Mouse (Mus musculus): ENCODE data around the gene Boll.
A peak's percentile ranks its signal among the peaks of the same experiment; 100 is the strongest.
"Not testable (repeated sequence)": the region's sequence is repeated elsewhere in the genome, so short reads cannot be mapped to it uniquely, and the experiment has no call there.

The Boll gene

GRCm38 (mm10) chr1:55363044-55363565, at the start of gene Boll:
TSS of gene Boll (minus strand) at chr1:55363469.
- DNase-seq (ENCODE audit: low spot score in 2 of 2): peak; percentile 27 to 32

DNA sequence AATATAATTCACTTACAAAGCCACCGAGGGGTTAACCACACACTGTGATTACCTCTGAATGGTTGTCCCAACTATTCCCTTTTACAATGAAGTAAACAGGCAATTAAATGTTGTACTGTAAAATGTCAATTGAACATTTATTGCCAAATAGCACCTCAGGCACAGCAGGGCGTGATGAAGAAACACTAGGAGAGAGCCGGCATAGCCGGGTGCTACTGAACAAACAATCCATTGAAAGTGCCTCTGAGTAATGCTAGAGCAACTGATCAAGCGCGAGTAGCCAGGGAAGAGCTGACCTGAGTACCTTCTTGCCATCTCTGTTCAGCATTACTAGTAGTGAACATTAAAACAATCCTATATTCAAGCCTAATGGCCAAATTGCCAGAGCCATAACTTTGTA, 49.3 kb upstream of the Boll start:
- DNase-seq (ENCODE audit: low spot score in 2 of 2): no peak

DNA sequence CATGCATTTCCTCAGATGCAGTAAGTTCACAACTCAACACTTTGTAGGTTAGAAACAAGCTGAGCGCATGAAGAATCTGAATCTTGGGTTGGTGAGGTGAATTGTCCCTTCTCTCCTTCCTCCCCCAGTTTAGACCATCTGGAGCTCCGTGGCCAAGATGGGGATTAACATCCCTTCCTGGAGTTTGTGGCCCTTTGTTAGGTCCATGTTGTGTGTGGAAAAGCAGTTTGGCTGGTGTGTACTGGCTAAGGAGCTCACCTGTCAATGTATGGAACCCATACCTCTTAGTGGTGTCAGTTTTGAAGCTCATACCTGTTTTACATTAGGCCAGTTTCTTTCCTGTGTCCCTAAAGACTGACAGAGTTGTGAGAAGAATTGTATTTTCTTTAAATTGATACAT, 47.8 kb upstream of the Boll start:
- DNase-seq (ENCODE audit: low spot score in 2 of 2): no peak

- DNase-seq (ENCODE audit: low spot score in 2 of 2): no peak
These were observed 47.4 kb upstream of the Boll start for GRCm38 (mm10) chr1:55410670-55411069.

GRCm38 (mm10) chr1:55406531-55407375, 43.5 kb upstream of the Boll start:
- peak; percentile 30 to 39 for DNase-seq (ENCODE audit: low spot score in 2 of 2)

DNA sequence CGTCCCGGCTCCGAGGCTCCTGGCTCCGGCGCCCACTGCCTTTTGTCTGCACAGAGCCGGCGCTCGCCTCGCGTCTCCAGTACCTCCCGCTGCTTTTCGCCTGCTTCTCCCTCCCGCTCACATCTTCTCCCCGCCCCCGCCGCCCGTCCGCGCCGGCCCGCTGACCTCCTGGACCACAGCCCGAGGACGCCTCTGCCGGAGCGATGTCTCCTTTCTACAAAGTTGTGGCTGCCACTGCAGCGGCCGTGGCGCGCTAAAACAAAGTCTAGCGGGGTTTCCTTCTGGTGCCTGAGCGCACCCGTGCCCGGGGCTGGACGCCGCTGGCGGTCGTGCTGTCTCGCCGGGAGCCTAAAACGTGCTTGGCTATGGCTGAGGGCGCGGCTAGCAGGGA, 42.7 kb upstream of the Boll start:
- DNase-seq (ENCODE audit: low spot score in 2 of 2): peak; percentile 69 to 77

DNA sequence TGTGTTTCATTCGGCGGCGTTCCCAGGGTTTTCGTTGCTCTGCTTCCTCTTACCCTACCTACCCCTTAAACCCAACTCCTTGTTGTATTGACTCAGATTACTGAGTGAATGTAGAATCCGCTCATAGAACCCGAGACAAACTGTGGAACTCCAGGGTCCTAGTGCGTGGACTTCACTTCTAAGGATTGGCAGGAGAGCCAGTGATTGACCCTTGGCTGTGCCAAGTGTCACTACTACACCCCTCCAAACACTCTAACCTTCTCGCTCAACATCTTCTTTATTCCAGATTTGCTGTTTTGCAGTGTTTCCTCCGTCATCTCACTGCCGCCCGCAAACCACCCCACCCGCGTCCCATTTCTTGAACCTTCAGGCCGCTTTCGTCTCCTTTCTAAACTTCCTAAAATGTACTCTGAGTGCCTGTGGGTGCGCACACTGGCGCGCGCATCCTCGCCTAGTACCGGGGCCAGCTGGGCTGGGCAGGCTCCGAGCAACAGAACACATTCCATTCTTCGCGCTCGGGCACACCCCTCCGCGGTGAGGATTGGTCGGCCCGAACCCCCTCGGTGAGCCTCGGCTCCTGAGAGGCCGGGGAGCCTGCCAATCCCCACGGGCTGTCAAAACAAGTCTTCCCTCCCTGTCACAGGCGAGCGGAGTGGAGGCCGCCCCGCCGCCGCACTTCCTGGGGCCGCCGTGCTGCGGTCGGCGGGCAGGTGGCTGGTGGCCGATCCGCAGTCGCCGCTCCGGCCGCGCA, 42.2 kb upstream of the Boll start, which contains the start of gene Plcl1:
TSS of gene Plcl1 (plus strand) at position 650 of the 751 bp plus-strand sequence.
- DNase-seq (ENCODE audit: low spot score in 2 of 2): peak; percentile 97 to 98

GRCm38 (mm10) chr1:55404439-55404838, 41.2 kb upstream of the Boll start:
- peak; percentile 81 to 85 for DNase-seq (ENCODE audit: low spot score in 2 of 2)

DNA sequence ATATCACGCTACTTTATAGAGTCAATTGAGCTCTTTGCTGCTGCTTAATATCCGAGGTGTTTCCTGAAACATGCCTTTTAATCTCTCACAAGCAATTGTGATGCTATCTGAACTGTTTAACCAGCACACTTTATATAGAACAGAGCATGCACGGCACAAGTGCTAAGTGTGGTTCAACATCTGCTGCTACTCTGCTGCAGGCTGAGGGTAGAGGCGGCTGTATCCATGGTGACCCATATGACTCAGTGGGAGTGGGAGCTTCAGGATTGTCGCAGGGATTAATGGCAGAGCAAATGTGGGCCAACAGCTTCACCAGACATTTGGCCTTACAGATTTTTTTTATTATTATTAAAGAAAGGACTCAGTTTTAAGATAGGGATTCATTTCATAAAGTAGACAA, 36.6 kb upstream of the Boll start:
- peak; percentile 48 to 65 for DNase-seq (ENCODE audit: low spot score in 2 of 2)

GRCm38 (mm10) chr1:55383114-55383773, 20.0 kb upstream of the Boll start:
- peak; percentile 84 to 89 for DNase-seq (ENCODE audit: low spot score in 2 of 2)

GRCm38 (mm10) chr1:55380527-55380926, 17.3 kb upstream of the Boll start:
- no peak for DNase-seq (ENCODE audit: low spot score in 2 of 2)

GRCm38 (mm10) chr1:55372626-55373025, 9.4 kb upstream of the Boll start:
- no peak for DNase-seq (ENCODE audit: low spot score in 2 of 2)

- no peak for DNase-seq (ENCODE audit: low spot score in 2 of 2)
These were observed 317 bp upstream of the Boll start for GRCm38 (mm10) chr1:55363586-55363985.

- no peak for DNase-seq (ENCODE audit: low spot score in 2 of 2)
These were observed 635 bp downstream of the Boll start for GRCm38 (mm10) chr1:55362634-55363033.

- not testable (repeated sequence) for DNase-seq (ENCODE audit: low spot score in 2 of 2)
These were observed 11.4 kb downstream of the Boll start for GRCm38 (mm10) chr1:55351914-55352313.

GRCm38 (mm10) chr1:55325496-55325895, 37.8 kb downstream of the Boll start:
- not testable (repeated sequence) for DNase-seq (ENCODE audit: low spot score in 2 of 2)

DNA sequence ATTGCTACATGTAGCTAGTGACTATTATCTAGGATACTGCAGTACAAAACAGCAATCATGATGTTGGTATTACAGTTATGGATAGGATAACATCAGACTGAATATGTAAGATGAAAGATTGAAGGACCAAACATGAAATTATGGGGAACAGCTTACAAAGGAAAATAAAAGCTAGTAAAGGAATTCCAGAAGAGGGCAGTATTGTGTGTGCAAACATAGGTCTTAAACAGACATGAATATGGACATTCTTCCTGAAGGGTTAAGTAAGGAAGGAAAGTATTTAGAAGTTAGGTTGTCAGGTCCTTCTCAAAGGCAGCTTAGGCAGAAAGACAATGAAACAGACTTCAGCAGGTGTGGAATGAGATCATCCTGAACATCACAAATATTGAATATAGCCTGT, 62.2 kb downstream of the Boll start:
- DNase-seq (ENCODE audit: low spot score in 2 of 2): no peak

DNA sequence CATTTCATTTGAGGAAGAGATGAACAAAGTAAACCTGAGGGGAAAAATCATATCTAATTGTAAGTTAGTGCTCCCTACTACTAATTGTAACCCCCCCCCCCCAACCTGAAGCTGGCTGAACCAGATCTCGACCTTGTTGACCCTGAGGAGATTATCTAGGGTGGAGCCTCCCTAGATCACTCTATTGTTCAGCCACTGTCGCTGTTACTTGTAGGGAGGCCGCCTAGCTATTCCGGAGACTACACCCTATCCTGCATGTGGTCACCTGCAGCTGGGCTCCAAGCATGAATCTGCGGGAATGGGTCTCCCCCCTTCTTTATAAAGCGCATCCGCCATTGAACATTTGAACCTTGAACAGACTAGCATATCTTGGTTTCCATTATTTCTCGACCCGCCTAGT, 84.2 kb downstream of the Boll start:
- DNase-seq (ENCODE audit: low spot score in 2 of 2): no peak

DNA sequence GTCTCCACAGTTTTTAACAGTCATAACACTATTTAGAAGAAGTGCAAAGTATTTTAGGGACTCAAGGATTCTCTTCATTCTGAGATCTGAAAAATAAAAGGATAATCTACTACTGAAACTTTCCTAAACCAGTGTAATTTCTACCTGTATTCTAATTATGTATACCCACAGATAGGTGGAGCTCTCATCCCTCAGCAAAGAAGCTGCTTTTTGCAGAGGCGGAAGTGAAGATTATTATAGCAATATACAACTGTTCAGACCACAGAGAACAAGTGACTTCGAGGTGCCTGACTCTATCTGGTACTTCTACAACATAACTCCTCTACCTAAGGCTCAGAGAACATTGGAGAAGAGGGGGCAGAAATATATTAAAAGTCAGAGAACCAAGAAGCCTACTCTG, 97.8 kb downstream of the Boll start:
- no peak for DNase-seq (ENCODE audit: low spot score in 2 of 2)

GRCm38 (mm10) chr1:55264385-55264784, 98.9 kb downstream of the Boll start:
- DNase-seq (ENCODE audit: low spot score in 2 of 2): no peak

- DNase-seq (ENCODE audit: low spot score in 2 of 2): no peak
These were observed 116.9 kb downstream of the Boll start for GRCm38 (mm10) chr1:55246374-55246773.

DNA sequence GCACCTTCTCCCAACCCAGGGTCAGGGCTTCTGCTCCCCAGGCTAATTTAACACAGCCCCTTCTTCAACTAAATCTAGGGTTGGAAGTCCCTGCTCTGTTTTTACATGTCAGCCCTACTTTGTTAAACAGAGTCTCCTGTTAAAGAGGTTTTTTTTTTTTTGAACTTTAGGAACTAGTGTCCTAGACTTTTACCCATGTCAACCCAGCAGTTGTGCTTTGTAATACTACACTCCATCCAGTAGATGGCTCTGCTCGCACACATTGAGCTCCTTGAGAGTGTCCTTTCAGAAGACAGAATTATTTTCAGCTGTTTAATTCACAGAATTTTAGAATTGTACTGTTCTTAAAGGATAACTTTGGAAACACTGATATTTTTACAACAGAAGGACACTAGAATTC, 124.0 kb downstream of the Boll start:
- no peak for DNase-seq (ENCODE audit: low spot score in 2 of 2)
